Mouse (Mus musculus): Measurements from ENCODE around the gene Nr2c1. TPM values are rescaled to one million over a fixed set of nuclear protein-coding genes. Genes with fewer than 3 reads are reported as not detected.

The Nr2c1 gene
- 10 to 100 TPM in 16 of 26 experiments, 1 to 10 TPM in 10; 3.8 to 18.8 (median 11.7) TPM for total RNA-seq (2018; cell fraction: chromatin; rRNA removed)
- total RNA-seq (2018; cell fraction: cytosol; rRNA removed), result 1 to 10 TPM; 4.8 to 9.8 (median 7.8) TPM
- 10 to 100 TPM in 8 of 26 experiments, 1 to 10 TPM in 18; 3.9 to 17.5 (median 7.6) TPM for total RNA-seq (2018; cell fraction: nucleus; rRNA removed)
- polyA plus RNA-seq (2018), result 6.8 to 10.5 TPM (median 7.9 TPM) in 3 replicates

GRCm38 (mm10) chr10:94147756-94148531, at the start of gene Nr2c1:
Nr2c1 (plus strand) TSS chr10:94148023.
- Histone ChIP-seq H3K27ac (0 out of 2 replicates have a peak within 1 kb of the TSS, but pooled peaks have one; percentile 21), H3K4me3 (ENCODE audit: inconsistent target) (peak within 1 kb of the TSS; percentile 61), H3K79me2 (ENCODE audit: inconsistent target) (peaks cover 47% of the 10 kb centered on the region), H3K36me3 (ENCODE audit: inconsistent target) (no peaks in the 10 kb centered on the region)
- under 1% methylated on average over 64 of the region's 64 CpGs for WGBS (ENCODE audit: missing documents)

- no peak overlapping the region for H3K4me3 ChIP-seq (ENCODE audit: inconsistent target)
- H3K79me2 ChIP-seq (ENCODE audit: inconsistent target), result no peaks in the 10 kb centered on the region
- no peak overlapping the region for H3K27ac ChIP-seq
- H3K36me3 ChIP-seq (ENCODE audit: inconsistent target), result 0 out of 2 replicates have a peak, but pooled peaks cover 6% of the 10 kb centered on the region
- WGBS (ENCODE audit: missing documents), result 29% methylated on average over 3 of the region's 3 CpGs
Measured at GRCm38 (mm10) chr10:94098100-94098499, 49.7 kb upstream of the Nr2c1 start.

- Histone ChIP-seq H3K79me2 (ENCODE audit: inconsistent target) (no peaks in the 10 kb centered on the region), H3K36me3 (ENCODE audit: inconsistent target) (peaks cover 23% of the 10 kb centered on the region; the same call in 1 of the 2 replicates), H3K27ac (no peak overlapping the region), H3K4me3 (ENCODE audit: inconsistent target) (no peak overlapping the region)
- WGBS (ENCODE audit: missing documents), result 54% methylated on average over 10 of the region's 10 CpGs
Measured at GRCm38 (mm10) chr10:94105498-94105897, 42.3 kb upstream of the Nr2c1 start.

GRCm38 (mm10) chr10:94107168-94107567, 40.7 kb upstream of the Nr2c1 start:
- Histone ChIP-seq H3K4me3 (ENCODE audit: inconsistent target) (no peak overlapping the region), H3K27ac (peak overlapping the region; percentile 39), H3K36me3 (ENCODE audit: inconsistent target) (peaks cover 17% of the 10 kb centered on the region; the same call in 1 of the 2 replicates), H3K79me2 (ENCODE audit: inconsistent target) (no peaks in the 10 kb centered on the region)
- 10% methylated on average over 4 of the region's 4 CpGs for WGBS (ENCODE audit: missing documents)

GRCm38 (mm10) chr10:94107607-94108006, 40.2 kb upstream of the Nr2c1 start:
- WGBS (ENCODE audit: missing documents), result 86% methylated on average over 7 of the region's 7 CpGs
- peaks cover 17% of the 10 kb centered on the region; the same call in 1 of the 2 replicates for H3K36me3 ChIP-seq (ENCODE audit: inconsistent target)
- peak overlapping the region; percentile 39 for H3K27ac ChIP-seq
- H3K79me2 ChIP-seq (ENCODE audit: inconsistent target), result no peaks in the 10 kb centered on the region
- H3K4me3 ChIP-seq (ENCODE audit: inconsistent target), result no peak overlapping the region

GRCm38 (mm10) chr10:94108791-94109190, 39.0 kb upstream of the Nr2c1 start:
- Histone ChIP-seq H3K79me2 (ENCODE audit: inconsistent target) (no peaks in the 10 kb centered on the region), H3K4me3 (ENCODE audit: inconsistent target) (no peak overlapping the region), H3K36me3 (ENCODE audit: inconsistent target) (peaks cover 10% of the 10 kb centered on the region; the same call in 1 of the 2 replicates), H3K27ac (no peak overlapping the region)
- 97% methylated on average over 6 of the region's 6 CpGs for WGBS (ENCODE audit: missing documents)

- Histone ChIP-seq H3K36me3 (ENCODE audit: inconsistent target) (peaks cover 8% of the 10 kb centered on the region; the same call in 1 of the 2 replicates), H3K27ac (no peak overlapping the region), H3K4me3 (ENCODE audit: inconsistent target) (no peak overlapping the region), H3K79me2 (ENCODE audit: inconsistent target) (no peaks in the 10 kb centered on the region)
- 95% methylated on average over 9 of the region's 9 CpGs for WGBS (ENCODE audit: missing documents)
Measured at GRCm38 (mm10) chr10:94110834-94111754, 36.7 kb upstream of the Nr2c1 start.

GRCm38 (mm10) chr10:94112207-94112606, 35.6 kb upstream of the Nr2c1 start:
- no peak overlapping the region for H3K4me3 ChIP-seq (ENCODE audit: inconsistent target)
- H3K36me3 ChIP-seq (ENCODE audit: inconsistent target), result peaks cover 8% of the 10 kb centered on the region; the same call in 1 of the 2 replicates
- no peaks in the 10 kb centered on the region for H3K79me2 ChIP-seq (ENCODE audit: inconsistent target)
- WGBS (ENCODE audit: missing documents), result 89% methylated on average over 3 of the region's 3 CpGs
- H3K27ac ChIP-seq, result no peak overlapping the region

- H3K79me2 ChIP-seq (ENCODE audit: inconsistent target), result no peaks in the 10 kb centered on the region
- H3K4me3 ChIP-seq (ENCODE audit: inconsistent target), result no peak overlapping the region
- 22% methylated on average over 6 of the region's 6 CpGs for whole genome bisulfite sequencing (ENCODE audit: missing documents)
- H3K27ac ChIP-seq, result no peak overlapping the region
- 0 out of 2 replicates have a peak, but pooled peaks cover 4% of the 10 kb centered on the region for H3K36me3 ChIP-seq (ENCODE audit: inconsistent target)
Measured at GRCm38 (mm10) chr10:94115893-94116599, 31.8 kb upstream of the Nr2c1 start.

- Histone ChIP-seq H3K27ac (no peak overlapping the region), H3K4me3 (ENCODE audit: inconsistent target) (no peak overlapping the region), H3K79me2 (ENCODE audit: inconsistent target) (no peaks in the 10 kb centered on the region), H3K36me3 (ENCODE audit: inconsistent target) (0 out of 2 replicates have a peak, but pooled peaks cover 4% of the 10 kb centered on the region)
- WGBS (ENCODE audit: missing documents), result 89% methylated on average over 12 of the region's 12 CpGs
Measured at GRCm38 (mm10) chr10:94116781-94117340, 31.0 kb upstream of the Nr2c1 start.

GRCm38 (mm10) chr10:94117916-94118315, 29.9 kb upstream of the Nr2c1 start:
- H3K36me3 ChIP-seq (ENCODE audit: inconsistent target), result 0 out of 2 replicates have a peak, but pooled peaks cover 4% of the 10 kb centered on the region
- no peaks in the 10 kb centered on the region for H3K79me2 ChIP-seq (ENCODE audit: inconsistent target)
- WGBS (ENCODE audit: missing documents), result 100% methylated on average over 3 of the region's 3 CpGs
- H3K27ac ChIP-seq, result no peak overlapping the region
- H3K4me3 ChIP-seq (ENCODE audit: inconsistent target), result no peak overlapping the region

GRCm38 (mm10) chr10:94118993-94119392, 28.8 kb upstream of the Nr2c1 start:
- no peaks in the 10 kb centered on the region for H3K79me2 ChIP-seq (ENCODE audit: inconsistent target)
- H3K4me3 ChIP-seq (ENCODE audit: inconsistent target), result no peak overlapping the region
- WGBS (ENCODE audit: missing documents), result 90% methylated on average over 7 of the region's 7 CpGs
- H3K27ac ChIP-seq, result no peak overlapping the region
- 0 out of 2 replicates have a peak, but pooled peaks cover 4% of the 10 kb centered on the region for H3K36me3 ChIP-seq (ENCODE audit: inconsistent target)

GRCm38 (mm10) chr10:94120676-94121075, 27.1 kb upstream of the Nr2c1 start:
- WGBS (ENCODE audit: missing documents), result 98% methylated on average over 9 of the region's 9 CpGs
- no peaks in the 10 kb centered on the region for H3K79me2 ChIP-seq (ENCODE audit: inconsistent target)
- peaks cover 14% of the 10 kb centered on the region for H3K36me3 ChIP-seq (ENCODE audit: inconsistent target)
- no peak overlapping the region for H3K4me3 ChIP-seq (ENCODE audit: inconsistent target)
- H3K27ac ChIP-seq, result no peak overlapping the region

Measured in macrophage (primary cell).